Mouse (Mus musculus) adrenal gland, adult 2 months (tissue): ENCODE results near the gene Gm14325. TPM values are rescaled to one million over a fixed set of nuclear protein-coding genes. Genes with fewer than 3 reads are reported as not detected.
"Not testable (repeated sequence)": the region's sequence is repeated elsewhere in the genome, so short reads cannot be mapped to it uniquely, and the experiment has no call there.

Source experiments
- DNase-seq: peaks from one replicate; pipeline ENCODE4 v3.0.0; 2021
- long read RNA-seq: library from polyadenylated mRNA; stranded (forward); transcript quantifications from one replicate; pipeline ENCODE4 v2.0.0, GENCODE M21; 2021
- polyA plus RNA-seq: library from polyadenylated mRNA; depleted of rRNA; stranded (reverse); fragments of >200 nt; gene quantifications from 2 replicates; pipeline ENCODE4 v1.2.3, GENCODE M21; 2012; rRNA removed
- total RNA-seq, 2 experiments: library from RNA; stranded (reverse); gene quantifications; 2 replicates each; pipeline ENCODE4 v1.2.3; 2021

Gm14325 gene
- total RNA-seq (100 to 1,000 TPM; 143 to 149 TPM), polyA plus RNA-seq (0.54 and 1.5 TPM in 2 replicates)
- long read RNA-seq, transcript Gm14325-202 (3 exons, 310 nt): major isoform, 21 of 28 reads
- long read RNA-seq, partial matches to known transcripts: 0 of 28 reads
- long read RNA-seq, other reads (novel, unspliced or antisense): 5 of 28 reads

DNA sequence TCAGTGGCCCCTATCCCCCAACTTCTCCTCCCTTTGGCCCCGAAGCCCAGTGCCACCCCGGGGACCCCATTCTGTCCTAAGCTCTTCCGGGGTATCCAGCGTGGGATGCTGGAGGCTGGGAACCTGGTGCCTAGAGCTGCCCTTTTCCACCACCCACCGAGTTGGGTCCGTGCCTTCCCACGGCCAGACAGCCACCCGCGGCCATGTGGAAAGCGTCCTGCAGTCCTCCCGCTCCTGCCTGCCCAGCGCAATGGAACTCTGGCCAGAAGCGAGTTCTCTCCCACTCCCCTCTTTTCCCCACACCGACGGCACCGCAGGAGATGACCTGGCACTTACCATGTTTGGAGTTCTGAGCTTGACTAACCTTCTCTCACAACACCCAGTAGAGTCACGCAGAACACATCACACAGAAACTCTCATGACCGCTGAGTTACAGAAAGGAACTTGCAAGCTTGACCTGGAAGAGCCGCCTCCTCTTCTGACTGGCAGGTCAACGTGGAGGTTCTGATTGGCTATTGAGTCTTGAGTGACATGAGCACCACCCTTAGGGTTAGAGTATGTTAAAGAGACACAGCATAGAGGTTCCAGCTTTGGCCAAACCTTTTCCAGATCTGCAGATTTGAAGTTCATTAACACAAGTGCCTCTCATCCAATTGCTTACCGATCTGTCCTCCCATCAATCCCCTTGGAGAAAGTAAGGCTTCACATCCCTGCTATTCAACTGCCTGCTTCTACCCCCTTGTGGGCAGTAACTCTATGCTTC, at the start of gene Gm14325:
TSS of gene Gm14325 (minus strand) at position 436 of the 763 bp plus-strand sequence.
- peak; percentile 85 for DNase-seq

- DNase-seq: not testable (repeated sequence)
Measured at GRCm38 (mm10) chr2:177887743-177888142, 47.6 kb upstream of the Gm14325 start.

GRCm38 (mm10) chr2:177862254-177862653, 22.1 kb upstream of the Gm14325 start:
- DNase-seq: not testable (repeated sequence)

DNA sequence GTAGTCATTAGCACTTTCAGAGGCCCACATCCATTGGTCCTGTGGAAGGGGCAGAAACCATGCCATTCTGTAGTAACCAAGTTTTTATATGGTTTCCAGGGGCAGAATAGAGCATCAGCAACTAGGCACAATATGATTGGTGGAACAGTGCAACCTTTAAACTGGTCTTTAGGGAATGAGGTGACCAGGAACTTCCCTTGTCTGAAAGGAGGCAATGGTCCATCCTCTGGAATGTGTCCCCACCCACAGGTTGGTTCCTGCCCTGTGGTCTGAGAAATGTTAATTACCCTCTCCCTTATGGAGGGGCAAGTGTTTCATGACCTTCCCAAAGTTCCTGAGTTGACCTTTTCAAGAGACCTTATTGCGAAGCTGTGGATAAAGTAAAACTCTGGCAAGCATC, 3.5 kb upstream of the Gm14325 start:
- DNase-seq: not testable (repeated sequence)

- peak; percentile 77 for DNase-seq
Measured at GRCm38 (mm10) chr2:177836756-177837155, 3.4 kb downstream of the Gm14325 start.

DNA sequence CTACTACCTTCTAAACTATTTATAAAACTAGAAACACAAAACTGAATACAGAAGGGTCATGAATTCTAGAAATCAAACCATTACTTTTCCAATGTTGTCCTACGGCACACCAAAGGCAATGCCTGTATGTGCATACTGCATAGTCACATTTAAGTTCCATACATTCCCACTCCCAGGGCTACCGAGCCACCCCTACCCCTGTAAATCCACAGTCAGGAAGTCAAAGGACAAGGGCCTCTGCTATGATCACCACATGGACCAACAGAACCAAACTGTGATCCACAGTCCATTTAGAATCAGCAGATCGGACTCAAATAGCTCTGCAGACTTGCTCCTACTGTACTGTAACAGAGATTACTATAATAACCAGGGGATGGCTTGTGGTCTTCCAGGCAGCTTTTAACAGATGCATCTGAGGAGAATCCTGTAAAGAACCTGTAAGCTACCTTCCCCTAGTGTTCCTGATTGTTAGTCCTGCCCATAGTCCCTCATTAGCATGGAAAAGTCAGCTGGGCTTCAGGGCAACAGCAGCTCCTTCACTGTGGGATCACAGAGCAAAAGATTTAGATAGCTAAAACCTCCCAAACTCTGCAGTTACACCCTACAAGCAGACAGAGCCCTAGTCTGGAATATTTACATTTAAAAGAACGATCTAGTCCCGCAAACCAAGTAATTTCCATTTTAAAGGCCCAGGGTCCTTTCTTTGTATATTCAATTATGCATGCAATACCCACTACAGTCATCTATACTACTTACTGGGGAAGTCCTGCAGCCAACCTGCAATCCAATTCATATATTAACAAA, 4.2 kb downstream of the Gm14325 start:
- DNase-seq: not testable (repeated sequence)

DNA sequence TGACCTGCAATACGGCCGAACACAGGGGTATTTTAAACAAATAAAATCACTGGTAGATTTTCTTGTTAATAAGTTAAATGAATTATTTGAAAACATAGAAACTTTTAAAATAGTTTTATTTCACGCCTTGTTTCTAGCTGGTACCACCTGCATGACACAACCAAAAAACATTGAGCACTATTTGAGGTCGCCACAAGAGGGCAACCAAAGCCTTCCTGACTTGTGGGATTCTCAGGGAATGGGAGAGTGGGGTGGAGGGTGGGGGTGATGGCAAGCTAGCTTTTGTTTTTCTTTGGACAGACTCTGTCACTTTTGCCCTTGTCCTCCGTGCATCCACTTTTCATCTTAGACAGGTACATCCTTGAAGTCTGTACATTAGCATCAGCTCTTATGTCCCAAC, 18.2 kb downstream of the Gm14325 start:
- DNase-seq: peak; percentile 57

GRCm38 (mm10) chr2:177806170-177806569, 34.0 kb downstream of the Gm14325 start:
- not testable (repeated sequence) for DNase-seq

GRCm38 (mm10) chr2:177787351-177787750, 52.8 kb downstream of the Gm14325 start:
- not testable (repeated sequence) for DNase-seq

Other genes with a start within 250 kb of the Gm14325 start
- 10 to 100 TPM; 31.9 to 46.2 TPM for gene Gm14322, start 81.0 kb downstream of the Gm14325 start, total RNA-seq
- gene Gm14322, start 81.0 kb downstream of the Gm14325 start, polyA plus RNA-seq: 0.16 and 0.30 TPM in 2 replicates
- gene Gm14327, start 56.8 kb upstream of the Gm14325 start, total RNA-seq: 1 to 10 TPM; 3.0 to 6.6 TPM
- 0.11 and 0.16 TPM in 2 replicates for gene Gm14327, start 56.8 kb upstream of the Gm14325 start, polyA plus RNA-seq
- gene Zfp972, start 85.3 kb upstream of the Gm14325 start, total RNA-seq: 1 to 10 TPM; 2.5 to 2.9 TPM
- not detected in 2 replicates for gene Zfp972, start 85.3 kb upstream of the Gm14325 start, polyA plus RNA-seq
- 10 to 100 TPM; 29.6 to 31.1 TPM for gene Gm14326, start 117.0 kb upstream of the Gm14325 start, total RNA-seq
- 0.46 and 0.89 TPM in 2 replicates for gene Gm14326, start 117.0 kb upstream of the Gm14325 start, polyA plus RNA-seq
- 10 to 100 TPM; 27.7 to 33.0 TPM for gene Zfp971, start 182.9 kb upstream of the Gm14325 start, total RNA-seq
- 0.16 TPM in 1 of 2 replicates, not detected in the other for gene Zfp971, start 182.9 kb upstream of the Gm14325 start, polyA plus RNA-seq
- gene Zfp931, start 238.1 kb upstream of the Gm14325 start, total RNA-seq: 10 to 100 TPM; 31.3 to 37.6 TPM
- gene Zfp931, start 238.1 kb upstream of the Gm14325 start, polyA plus RNA-seq: 0.15 and 0.29 TPM in 2 replicates